ENCODE assay signal across 12 mouse cellular contexts in the genomic region with DNA sequence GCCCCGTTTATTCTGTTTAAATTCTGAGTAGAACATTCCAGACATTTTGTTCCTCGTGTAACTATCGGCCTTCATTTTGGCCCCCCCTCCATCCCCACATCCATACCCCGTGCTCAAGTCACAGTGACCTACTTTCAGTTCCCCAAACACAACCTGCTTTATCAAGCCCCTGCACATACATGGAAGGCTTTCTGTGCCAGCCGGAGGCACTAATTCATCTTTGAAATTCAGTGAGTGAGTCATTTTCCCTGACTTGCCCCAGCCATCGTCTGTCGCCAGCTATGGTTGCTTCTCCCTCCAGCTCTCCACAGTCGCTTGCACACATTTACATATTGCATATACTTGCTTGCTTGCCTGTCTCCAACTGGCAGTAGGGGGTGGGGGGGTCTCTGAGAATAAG. TPM values are rescaled to one million over a fixed set of nuclear protein-coding genes. Genes with fewer than 3 reads are reported as not detected.
DNase-seq lines count a peak whose midpoint lies in the region; ATAC-seq and TF ChIP-seq lines count a peak whose summit lies in the region.
"Had no signal": no experiment of that assay in that cellular context is flagged by ENCODE, and none has a peak within 500 bp of the region (broad histone marks: within the 10 kb centered on the region; RNA-seq: fewer than 3 reads in every experiment).

No protein-coding gene starts in this region.

- peak; percentile 9 for DNase-seq in midbrain, postnatal 0 days (ENCODE audit: low spot score)
- no peak for DNase-seq in midbrain, embryonic 11.5 days (ENCODE audit: low spot score, missing footprints)
- DNase-seq in adrenal gland, postnatal 10 days: peak; percentile 38
- DNase-seq in stomach, postnatal 0 days (ENCODE audit: low spot score): no peak
- no peak for DNase-seq in ovary, postnatal 14 days (ENCODE audit: low spot score)
- no peak for DNase-seq in embryo, embryonic 10.5 days (ENCODE audit: low spot score)
- DNase-seq: gastrocnemius, postnatal 25 days; heart, postnatal 4 days had no signal

- no peak for ATAC-seq in midbrain, postnatal 0 days (ENCODE audit: low FRiP score)
- ATAC-seq in midbrain, embryonic 11.5 days (ENCODE audit: low FRiP score): no peak
- 0 out of 2 replicates have a peak, but pooled peaks have one; percentile 22 for ATAC-seq in stomach, postnatal 0 days (ENCODE audit: low FRiP score, low TSS enrichment)
- ATAC-seq in kidney, embryonic 16.5 days (ENCODE audit: low FRiP score, low TSS enrichment): no peak

- H3K9me3 ChIP-seq in midbrain, postnatal 0 days (ENCODE audit: low read length): no peaks in the 10 kb centered on the region
- H3K9me3 ChIP-seq in midbrain, embryonic 11.5 days (ENCODE audit: control insufficient read depth, low read length): no peaks in the 10 kb centered on the region
- H3K9me3 ChIP-seq in stomach, postnatal 0 days (ENCODE audit: control insufficient read depth, low read length): no peaks in the 10 kb centered on the region
- peaks cover 6% of the 10 kb centered on the region for H3K9me3 ChIP-seq in kidney, embryonic 16.5 days (ENCODE audit: low read length)
- H3K9me3 ChIP-seq: G1E; midbrain, embryonic 10.5 days had no signal

- no peak for TF ChIP-seq EP300 in stomach, postnatal 0 days (optimal IDR thresholded peaks at IDR 0.05)

- no peaks in the 10 kb centered on the region for H3K27me3 ChIP-seq in midbrain, postnatal 0 days (ENCODE audit: insufficient read depth, low read length)
- H3K27me3 ChIP-seq in midbrain, embryonic 11.5 days (ENCODE audit: control insufficient read depth, insufficient read depth, low read length): no peaks in the 10 kb centered on the region
- no peaks in the 10 kb centered on the region for H3K27me3 ChIP-seq in stomach, postnatal 0 days (ENCODE audit: control insufficient read depth, insufficient read depth, low read length)
- no peaks in the 10 kb centered on the region for H3K27me3 ChIP-seq in kidney, embryonic 16.5 days (ENCODE audit: insufficient read depth, low read length)

- 0 out of 2 replicates have a peak overlapping the region, but pooled peaks have one; percentile 8 for H3K9ac ChIP-seq in midbrain, postnatal 0 days (replicated peaks; ENCODE audit: low read length, poor library complexity, severe bottlenecking)
- no peak overlapping the region for H3K9ac ChIP-seq in midbrain, embryonic 11.5 days (ENCODE audit: low read length)
- no peak overlapping the region; the same call in 1 of the 2 replicates for H3K9ac ChIP-seq in stomach, postnatal 0 days (ENCODE audit: low read length)
- no peak overlapping the region for H3K9ac ChIP-seq in kidney, embryonic 16.5 days (replicated peaks; ENCODE audit: low read length)

- no peak overlapping the region for H3K4me3 ChIP-seq in midbrain, postnatal 0 days (ENCODE audit: low read depth, low read length)
- H3K4me3 ChIP-seq in midbrain, embryonic 11.5 days (ENCODE audit: low read depth, low read length): no peak overlapping the region
- H3K4me3 ChIP-seq in macrophage (ENCODE audit: inconsistent target): peak overlapping the region; percentile 4; the same call in 1 of the 2 replicates
- H3K4me3 ChIP-seq in stomach, postnatal 0 days (ENCODE audit: low read depth, low read length): no peak overlapping the region
- H3K4me3 ChIP-seq in kidney, embryonic 16.5 days (ENCODE audit: low read length): no peak overlapping the region
- H3K4me3 ChIP-seq: midbrain, embryonic 10.5 days had no signal

- 0 out of 2 replicates have a peak, but pooled peaks cover 3% of the 10 kb centered on the region for H3K4me1 ChIP-seq in midbrain, postnatal 0 days (ENCODE audit: insufficient read depth, low read length)
- peaks cover 7% of the 10 kb centered on the region for H3K4me1 ChIP-seq in midbrain, embryonic 11.5 days (ENCODE audit: control insufficient read depth, insufficient read depth, low read length)
- H3K4me1 ChIP-seq in stomach, postnatal 0 days (replicated peaks; ENCODE audit: control insufficient read depth, insufficient read depth): no peaks in the 10 kb centered on the region
- 0 out of 2 replicates have a peak, but pooled peaks cover 8% of the 10 kb centered on the region for H3K4me1 ChIP-seq in kidney, embryonic 16.5 days (ENCODE audit: insufficient read depth, low read length)

- H3K36me3 ChIP-seq in midbrain, postnatal 0 days (ENCODE audit: insufficient read depth, low read length): no peaks in the 10 kb centered on the region
- no peaks in the 10 kb centered on the region for H3K36me3 ChIP-seq in midbrain, embryonic 11.5 days (ENCODE audit: control insufficient read depth, insufficient read depth, low read length)
- H3K36me3 ChIP-seq in macrophage (ENCODE audit: inconsistent target): no peaks in the 10 kb centered on the region
- no peaks in the 10 kb centered on the region for H3K36me3 ChIP-seq in stomach, postnatal 0 days (ENCODE audit: control insufficient read depth, insufficient read depth, low read length)
- no peaks in the 10 kb centered on the region for H3K36me3 ChIP-seq in kidney, embryonic 16.5 days (ENCODE audit: insufficient read depth, low read length)
- H3K36me3 ChIP-seq: midbrain, embryonic 10.5 days had no signal

- no peak for TF ChIP-seq CTCF in midbrain, postnatal 0 days (IDR thresholded peaks at IDR 0.05)
- TF ChIP-seq CTCF in stomach, postnatal 0 days (IDR thresholded peaks at IDR 0.05; ENCODE audit: low read depth): no peak

- H3K27ac ChIP-seq in midbrain, postnatal 0 days (ENCODE audit: low read depth, low read length): no peak overlapping the region
- H3K27ac ChIP-seq in midbrain, embryonic 11.5 days (ENCODE audit: low read depth, low read length): no peak overlapping the region
- peak overlapping the region; percentile 72 for H3K27ac ChIP-seq in macrophage
- H3K27ac ChIP-seq in stomach, postnatal 0 days (replicated peaks): no peak overlapping the region
- no peak overlapping the region for H3K27ac ChIP-seq in kidney, embryonic 16.5 days (ENCODE audit: low read length)
- H3K27ac ChIP-seq: midbrain, embryonic 10.5 days had no signal

- WGBS in midbrain, postnatal 0 days: 51% methylated on average over 8 of the region's 8 CpGs
- 68% methylated on average over 8 of the region's 8 CpGs for WGBS in midbrain, embryonic 11.5 days
- WGBS in macrophage (ENCODE audit: missing documents): 1% methylated on average over 8 of the region's 8 CpGs
- WGBS in stomach, postnatal 0 days: 39% methylated on average over 8 of the region's 8 CpGs
- 69% methylated on average over 8 of the region's 8 CpGs for WGBS in kidney, embryonic 16.5 days

- no peak overlapping the region for H3K4me2 ChIP-seq in midbrain, postnatal 0 days (ENCODE audit: low read depth, low read length, poor library complexity, severe bottlenecking)
- H3K4me2 ChIP-seq in midbrain, embryonic 11.5 days: no peak overlapping the region
- H3K4me2 ChIP-seq in stomach, postnatal 0 days (replicated peaks; ENCODE audit: low read depth): no peak overlapping the region; the same call in 1 of the 2 replicates
- no peak overlapping the region for H3K4me2 ChIP-seq in kidney, embryonic 16.5 days (replicated peaks; ENCODE audit: low read depth, low read length)

- peaks cover 10% of the 10 kb centered on the region for H3K79me2 ChIP-seq in macrophage (ENCODE audit: inconsistent target)

RNA-seq across cellular contexts. Expression of gene Clspn, which starts 3.6 kb away (rescaled TPM):
- total RNA-seq in midbrain, postnatal 0 days (2014; rRNA removed): 1.2 and 1.4 TPM in 2 replicates
- 1.2 and 1.5 TPM in 2 replicates for polyA plus RNA-seq in midbrain, postnatal 0 days (2015; fragmentation: Nextera tagmentation; extraction: Ambion mirVana)
- 50.4 and 54.4 TPM in 2 replicates for polyA plus RNA-seq in midbrain, embryonic 11.5 days (2014; fragmentation: Nextera tagmentation; extraction: Ambion mirVana)
- total RNA-seq in adrenal gland, postnatal 10 days (2021): 1 to 10 TPM; 8.5 to 8.9 TPM
- 10 to 100 TPM in 7 of 26 experiments, 1 to 10 TPM in 19; 1.8 to 24.2 (median 7.5) TPM for total RNA-seq in macrophage (2018; cell fraction: chromatin; rRNA removed)
- total RNA-seq in macrophage (2018; cell fraction: cytosol; rRNA removed): 1 to 10 TPM in 24 of 26 experiments, under 1 TPM in 2; 0.69 to 3.4 (median 2.2) TPM
- 10 to 100 TPM in 4 of 26 experiments, 1 to 10 TPM in 22; 1.5 to 37.2 (median 4.3) TPM for total RNA-seq in macrophage (2018; cell fraction: nucleus; rRNA removed)
- 1.1 to 13.8 TPM (median 13.0 TPM) in 3 replicates for polyA plus RNA-seq in macrophage (2018)
- polyA plus RNA-seq in stomach, postnatal 0 days (2015; fragmentation: Nextera tagmentation; extraction: Ambion mirVana): 5.9 and 8.9 TPM in 2 replicates
- polyA plus RNA-seq in kidney, embryonic 16.5 days (2015; fragmentation: Nextera tagmentation; extraction: Ambion mirVana): 33.8 and 37.2 TPM in 2 replicates

RNA-seq across cellular contexts. Expression of gene Ago4, which starts 19.8 kb away (rescaled TPM):
- 10.0 and 12.6 TPM in 2 replicates for total RNA-seq in midbrain, postnatal 0 days (2014; rRNA removed)
- polyA plus RNA-seq in midbrain, postnatal 0 days (2015; fragmentation: Nextera tagmentation; extraction: Ambion mirVana): 3.3 and 3.6 TPM in 2 replicates
- polyA plus RNA-seq in midbrain, embryonic 11.5 days (2014; fragmentation: Nextera tagmentation; extraction: Ambion mirVana): 3.0 and 3.6 TPM in 2 replicates
- total RNA-seq in adrenal gland, postnatal 10 days (2021): 1 to 10 TPM; 4.0 to 6.4 TPM
- 10 to 100 TPM in 21 of 26 experiments, 1 to 10 TPM in 5; 5.4 to 96.7 (median 40.8) TPM for total RNA-seq in macrophage (2018; cell fraction: chromatin; rRNA removed)
- total RNA-seq in macrophage (2018; cell fraction: cytosol; rRNA removed): 10 to 100 TPM in 10 of 26 experiments, 1 to 10 TPM in 16; 2.7 to 16.8 (median 7.6) TPM
- total RNA-seq in macrophage (2018; cell fraction: nucleus; rRNA removed): 10 to 100 TPM in 20 of 26 experiments, 1 to 10 TPM in 6; 8.1 to 69.0 (median 22.2) TPM
- polyA plus RNA-seq in macrophage (2018): 5.6 to 10.3 TPM (median 6.6 TPM) in 3 replicates
- 1.6 and 1.7 TPM in 2 replicates for polyA plus RNA-seq in stomach, postnatal 0 days (2015; fragmentation: Nextera tagmentation; extraction: Ambion mirVana)
- 1.5 TPM in 2 replicates for polyA plus RNA-seq in kidney, embryonic 16.5 days (2015; fragmentation: Nextera tagmentation; extraction: Ambion mirVana)
- polyA plus RNA-seq: G1E had no signal

RNA-seq across cellular contexts. Expression of gene 5730409E04Rik, which starts 56.5 kb away (rescaled TPM):
- 59.0 and 59.4 TPM in 2 replicates for total RNA-seq in midbrain, postnatal 0 days (2014; rRNA removed)
- 24.2 and 29.2 TPM in 2 replicates for polyA plus RNA-seq in midbrain, postnatal 0 days (2015; fragmentation: Nextera tagmentation; extraction: Ambion mirVana)
- 1.6 and 1.7 TPM in 2 replicates for polyA plus RNA-seq in midbrain, embryonic 11.5 days (2014; fragmentation: Nextera tagmentation; extraction: Ambion mirVana)
- 10 to 100 TPM; 10.4 to 13.7 TPM for total RNA-seq in adrenal gland, postnatal 10 days (2021)
- total RNA-seq in macrophage (2018; cell fraction: chromatin; rRNA removed): 1 to 10 TPM in 19 of 26 experiments, under 1 TPM in 6, not detected in 1; 0.29 to 9.4 (median 1.9) TPM
- total RNA-seq in macrophage (2018; cell fraction: cytosol; rRNA removed): 10 to 100 TPM in 14 of 26 experiments, 1 to 10 TPM in 12; 3.5 to 13.2 (median 10.1) TPM
- 10 to 100 TPM in 8 of 26 experiments, 1 to 10 TPM in 18; 2.4 to 14.4 (median 4.4) TPM for total RNA-seq in macrophage (2018; cell fraction: nucleus; rRNA removed)
- 9.7 to 13.2 TPM (median 11.6 TPM) in 3 replicates for polyA plus RNA-seq in macrophage (2018)
- polyA plus RNA-seq in stomach, postnatal 0 days (2015; fragmentation: Nextera tagmentation; extraction: Ambion mirVana): 1.5 and 1.9 TPM in 2 replicates
- polyA plus RNA-seq in kidney, embryonic 16.5 days (2015; fragmentation: Nextera tagmentation; extraction: Ambion mirVana): 1.5 and 2.2 TPM in 2 replicates
- total RNA-seq: G1E had no signal
- polyA plus RNA-seq: G1E had no signal

Comparison
In these comparisons a context has a peak if more than half of its experiments do, and no peak if none do; other contexts are left out.
1. DNase-seq: peak in midbrain, postnatal 0 days (single experiment) and adrenal gland, postnatal 10 days (single experiment); none in midbrain, embryonic 11.5 days (single experiment), stomach, postnatal 0 days (single experiment), ovary, postnatal 14 days (single experiment) and embryo, embryonic 10.5 days (single experiment).